Mouse (Mus musculus): Measurements from ENCODE around the gene Tuft1.
"Not testable (repeated sequence)": the region's sequence is repeated elsewhere in the genome, so short reads cannot be mapped to it uniquely, and the experiment has no call there.

Tuft1 gene

GRCm38 (mm10) chr3:94658740-94659095 is at the start of gene Tuft1:
Gene Tuft1, minus strand, starts transcription at chr3:94658872.
- DNase-seq = peak; percentile 97

GRCm38 (mm10) chr3:94703364-94703763 is 44.7 kb upstream of the Tuft1 start:
- peak; percentile 36 for DNase-seq

- peak; percentile 31 for DNase-seq
These were observed 44.2 kb upstream of the Tuft1 start for GRCm38 (mm10) chr3:94702856-94703255.

GRCm38 (mm10) chr3:94702163-94702810 is 43.6 kb upstream of the Tuft1 start:
- peak; percentile 79 for DNase-seq

- DNase-seq = peak; percentile 74
These were observed 37.6 kb upstream of the Tuft1 start for GRCm38 (mm10) chr3:94696257-94696656.

GRCm38 (mm10) chr3:94695591-94695990 is 36.9 kb upstream of the Tuft1 start:
- peak; percentile 91 for DNase-seq

GRCm38 (mm10) chr3:94693874-94694273 is 35.2 kb upstream of the Tuft1 start:
- DNase-seq = not testable (repeated sequence)

GRCm38 (mm10) chr3:94693329-94693825 is 34.7 kb upstream of the Tuft1 start, which contains the start of gene Selenbp2:
Gene Selenbp2, plus strand, starts transcription at chr3:94693556.
- peak; percentile 87 for DNase-seq

- DNase-seq = peak; percentile 76
These were observed 33.0 kb upstream of the Tuft1 start for GRCm38 (mm10) chr3:94691694-94692093.

- DNase-seq = peak; percentile 86
These were observed 32.1 kb upstream of the Tuft1 start for GRCm38 (mm10) chr3:94690616-94691247.

GRCm38 (mm10) chr3:94690162-94690561 is 31.5 kb upstream of the Tuft1 start:
- DNase-seq = peak; percentile 90

GRCm38 (mm10) chr3:94689195-94689594 is 30.5 kb upstream of the Tuft1 start:
- DNase-seq = not testable (repeated sequence)

GRCm38 (mm10) chr3:94688698-94689097 is 30.0 kb upstream of the Tuft1 start:
- DNase-seq = not testable (repeated sequence)

- peak; percentile 70 for DNase-seq
These were observed 27.5 kb upstream of the Tuft1 start for GRCm38 (mm10) chr3:94685989-94686772.

- DNase-seq = no peak
These were observed 25.0 kb upstream of the Tuft1 start for GRCm38 (mm10) chr3:94683646-94684045.

GRCm38 (mm10) chr3:94680783-94681182 is 22.1 kb upstream of the Tuft1 start:
- DNase-seq = peak; percentile 93

- DNase-seq = peak; percentile 82
These were observed 21.4 kb upstream of the Tuft1 start for GRCm38 (mm10) chr3:94680032-94680431.

- DNase-seq = peak; percentile 77
These were observed 20.7 kb upstream of the Tuft1 start for GRCm38 (mm10) chr3:94679351-94679841.

GRCm38 (mm10) chr3:94675101-94675500 is 16.4 kb upstream of the Tuft1 start:
- peak; percentile 72 for DNase-seq

- DNase-seq = peak; percentile 72
These were observed 7.2 kb upstream of the Tuft1 start for GRCm38 (mm10) chr3:94665896-94666295.

GRCm38 (mm10) chr3:94665060-94665802 is 6.6 kb upstream of the Tuft1 start:
- DNase-seq = peak; percentile 72

GRCm38 (mm10) chr3:94660841-94661240 is 2.2 kb upstream of the Tuft1 start:
- peak; percentile 63 for DNase-seq

All from heart, adult 11 months (tissue).